Mouse (Mus musculus): ENCODE measurements around the gene B4galnt1. TPM values are rescaled to one million over a fixed set of nuclear protein-coding genes. Genes with fewer than 3 reads are reported as not detected.

Gene B4galnt1
- total and polyA plus RNA-seq, 3 experiments: 24.6 to 66.0 (median 65.8) TPM

GRCm38 (mm10) chr10:127176228-127176627 is 11.2 kb downstream of the B4galnt1 start:
- no peak for DNase-seq (ENCODE audit: low read depth, low spot score)
- H3K79me2 ChIP-seq (ENCODE audit: control insufficient read depth, insufficient read depth, low read length, poor library complexity): no peaks in the 10 kb centered on the region
- no peak overlapping the region for H3K4me3 ChIP-seq (ENCODE audit: control insufficient read depth in 1 of 2, insufficient read depth in 1 of 2, low read depth in 2 of 2, low read length in 2 of 2)
- H3K27ac ChIP-seq (ENCODE audit: control insufficient read depth, low read depth, low read length): no peak overlapping the region
- H3K4me1 ChIP-seq (ENCODE audit: control insufficient read depth in 1 of 2, insufficient read depth in 2 of 2, low read length in 2 of 2): peaks cover 0 to 14% of the 10 kb centered on the region in 2 experiments; a peak in 3 of 4 replicates
- H3K36me3 ChIP-seq (ENCODE audit: control insufficient read depth in 1 of 2, insufficient read depth in 2 of 2, low read length in 2 of 2): peaks cover 1 to 4% of the 10 kb centered on the region in 2 experiments; a peak in 3 of 4 replicates
- no peaks in the 10 kb centered on the region for H3K9me3 ChIP-seq (replicated peaks; ENCODE audit: insufficient read depth, low read length)
- H3K9ac ChIP-seq (ENCODE audit: control insufficient read depth, low read depth, low read length, poor library complexity, severe bottlenecking): no peak overlapping the region
- H3K27me3 ChIP-seq (ENCODE audit: control insufficient read depth in 1 of 2, insufficient read depth in 2 of 2, low read length in 2 of 2): no peaks in the 10 kb centered on the region
- TF ChIP-seq ZMIZ1 (IDR thresholded peaks at IDR 0.05; ENCODE audit: low read depth, low read length) (no peak), USF1 (IDR thresholded peaks at IDR 0.05; ENCODE audit: low read depth, low read length) (no peak), ZC3H11A (IDR thresholded peaks at IDR 0.05; ENCODE audit: low read depth, low read length) (peak; percentile 17; the same call in 1 of the 2 replicates), CTCF (IDR thresholded peaks at IDR 0.05 in 2 of 3, conservative IDR thresholded peaks at IDR 0.05 in 1 of 3; ENCODE audit: control insufficient read depth in 1 of 3, insufficient read depth in 1 of 3, low read depth in 2 of 3, low read length in 3 of 3, poor library complexity in 1 of 3, severe bottlenecking in 1 of 3) (peak in 1 of 3 experiments; percentile 26; a peak in 2 of 6 replicates), SMC3 (IDR thresholded peaks at IDR 0.05; ENCODE audit: low read depth, low read length) (peak; percentile 33)

- Histone ChIP-seq H3K36me3 (ENCODE audit: control insufficient read depth in 1 of 2, insufficient read depth in 2 of 2, low read length in 2 of 2) (peaks cover 1 to 4% of the 10 kb centered on the region in 2 experiments; a peak in 3 of 4 replicates), H3K27ac (ENCODE audit: control insufficient read depth, low read depth, low read length) (no peak overlapping the region), H3K79me2 (ENCODE audit: control insufficient read depth, insufficient read depth, low read length, poor library complexity) (no peaks in the 10 kb centered on the region), H3K27me3 (ENCODE audit: control insufficient read depth in 1 of 2, insufficient read depth in 2 of 2, low read length in 2 of 2) (no peaks in the 10 kb centered on the region), H3K4me3 (ENCODE audit: control insufficient read depth in 1 of 2, insufficient read depth in 1 of 2, low read depth in 2 of 2, low read length in 2 of 2) (no peak overlapping the region), H3K9ac (ENCODE audit: control insufficient read depth, low read depth, low read length, poor library complexity, severe bottlenecking) (no peak overlapping the region), H3K4me1 (ENCODE audit: control insufficient read depth in 1 of 2, insufficient read depth in 2 of 2, low read length in 2 of 2) (peaks cover 0 to 15% of the 10 kb centered on the region in 2 experiments; a peak in 3 of 4 replicates), H3K9me3 (replicated peaks; ENCODE audit: insufficient read depth, low read length) (no peaks in the 10 kb centered on the region)
- TF ChIP-seq CTCF (IDR thresholded peaks at IDR 0.05 in 2 of 3, conservative IDR thresholded peaks at IDR 0.05 in 1 of 3; ENCODE audit: control insufficient read depth in 1 of 3, insufficient read depth in 1 of 3, low read depth in 2 of 3, low read length in 3 of 3, poor library complexity in 1 of 3, severe bottlenecking in 1 of 3) (no peak), GATA1 (IDR thresholded peaks at IDR 0.05; ENCODE audit: low read depth, low read length) (no peak), MAZ (IDR thresholded peaks at IDR 0.05; ENCODE audit: low read depth, low read length) (no peak), EP300 (IDR thresholded peaks at IDR 0.05; ENCODE audit: low read depth in 1 of 2, low read length in 2 of 2) (no peak), GABPA (IDR thresholded peaks at IDR 0.05; ENCODE audit: low read depth, low read length) (no peak), RCOR1 (IDR thresholded peaks at IDR 0.05; ENCODE audit: low read depth, low read length) (no peak), NELFE (IDR thresholded peaks at IDR 0.05; ENCODE audit: low read depth, low read length) (no peak), KAT2A (conservative IDR thresholded peaks at IDR 0.05; ENCODE audit: low read depth, low read length) (no peak), ZNF384 (IDR thresholded peaks at IDR 0.05; ENCODE audit: low read depth, low read length) (no peak)
- no peak for DNase-seq (ENCODE audit: low read depth, low spot score)
Observed at GRCm38 (mm10) chr10:127176756-127177155, 11.7 kb downstream of the B4galnt1 start.

- Histone ChIP-seq H3K27me3 (ENCODE audit: control insufficient read depth in 1 of 2, insufficient read depth in 2 of 2, low read length in 2 of 2) (no peaks in the 10 kb centered on the region), H3K9me3 (replicated peaks; ENCODE audit: insufficient read depth, low read length) (no peaks in the 10 kb centered on the region), H3K9ac (ENCODE audit: control insufficient read depth, low read depth, low read length, poor library complexity, severe bottlenecking) (no peak overlapping the region), H3K79me2 (ENCODE audit: control insufficient read depth, insufficient read depth, low read length, poor library complexity) (no peaks in the 10 kb centered on the region), H3K27ac (ENCODE audit: control insufficient read depth, low read depth, low read length) (no peak overlapping the region), H3K36me3 (ENCODE audit: control insufficient read depth in 1 of 2, insufficient read depth in 2 of 2, low read length in 2 of 2) (peaks cover 0 to 4% of the 10 kb centered on the region in 2 experiments; a peak in 3 of 4 replicates), H3K4me3 (ENCODE audit: control insufficient read depth in 1 of 2, insufficient read depth in 1 of 2, low read depth in 2 of 2, low read length in 2 of 2) (no peak overlapping the region), H3K4me1 (ENCODE audit: control insufficient read depth in 1 of 2, insufficient read depth in 2 of 2, low read length in 2 of 2) (peaks cover 0 to 15% of the 10 kb centered on the region in 2 experiments; a peak in 3 of 4 replicates)
- no peak for DNase-seq (ENCODE audit: low read depth, low spot score)
- TF ChIP-seq MEF2A (IDR thresholded peaks at IDR 0.05; ENCODE audit: extremely low read depth, insufficient replicate concordance, low read depth, low read length, poor library complexity, severe bottlenecking) (no peak), CTCF (IDR thresholded peaks at IDR 0.05 in 2 of 3, conservative IDR thresholded peaks at IDR 0.05 in 1 of 3; ENCODE audit: control insufficient read depth in 1 of 3, insufficient read depth in 1 of 3, low read depth in 2 of 3, low read length in 3 of 3, poor library complexity in 1 of 3, severe bottlenecking in 1 of 3) (no peak), POLR2AphosphoS2 (IDR thresholded peaks at IDR 0.05; ENCODE audit: low read length) (no peak), NELFE (IDR thresholded peaks at IDR 0.05; ENCODE audit: low read depth, low read length) (no peak), TAL1 (IDR thresholded peaks at IDR 0.05; ENCODE audit: low read length) (no peak), RCOR1 (IDR thresholded peaks at IDR 0.05; ENCODE audit: low read depth, low read length) (no peak), ZC3H11A (IDR thresholded peaks at IDR 0.05; ENCODE audit: low read depth, low read length) (no peak), KAT2A (conservative IDR thresholded peaks at IDR 0.05; ENCODE audit: low read depth, low read length) (no peak), TBP (IDR thresholded peaks at IDR 0.05; ENCODE audit: low read depth, low read length) (no peak), BHLHE40 (IDR thresholded peaks at IDR 0.05; ENCODE audit: borderline replicate concordance, low read depth, low read length) (no peak), MAFK (IDR thresholded peaks at IDR 0.05; ENCODE audit: borderline replicate concordance, low read depth, low read length) (no peak), ZNF384 (IDR thresholded peaks at IDR 0.05; ENCODE audit: low read depth, low read length) (no peak), MAZ (IDR thresholded peaks at IDR 0.05; ENCODE audit: low read depth, low read length) (no peak)
Observed at GRCm38 (mm10) chr10:127177235-127177634, 12.2 kb downstream of the B4galnt1 start.

All from MEL (cell line).